Mouse (Mus musculus): ENCODE data around the gene N4bp1. TPM values are rescaled to one million over a fixed set of nuclear protein-coding genes. Genes with fewer than 3 reads are reported as not detected.

Gene N4bp1
- total RNA-seq, 2 experiments from 2014 or later, result 28.0 to 28.5 TPM

GRCm38 (mm10) chr8:86779207-86779606 lies 105.9 kb downstream of the N4bp1 start:
- DNase-seq, result no peak
- intact Hi-C loops (cut with DNase I), result no loop called here

DNA sequence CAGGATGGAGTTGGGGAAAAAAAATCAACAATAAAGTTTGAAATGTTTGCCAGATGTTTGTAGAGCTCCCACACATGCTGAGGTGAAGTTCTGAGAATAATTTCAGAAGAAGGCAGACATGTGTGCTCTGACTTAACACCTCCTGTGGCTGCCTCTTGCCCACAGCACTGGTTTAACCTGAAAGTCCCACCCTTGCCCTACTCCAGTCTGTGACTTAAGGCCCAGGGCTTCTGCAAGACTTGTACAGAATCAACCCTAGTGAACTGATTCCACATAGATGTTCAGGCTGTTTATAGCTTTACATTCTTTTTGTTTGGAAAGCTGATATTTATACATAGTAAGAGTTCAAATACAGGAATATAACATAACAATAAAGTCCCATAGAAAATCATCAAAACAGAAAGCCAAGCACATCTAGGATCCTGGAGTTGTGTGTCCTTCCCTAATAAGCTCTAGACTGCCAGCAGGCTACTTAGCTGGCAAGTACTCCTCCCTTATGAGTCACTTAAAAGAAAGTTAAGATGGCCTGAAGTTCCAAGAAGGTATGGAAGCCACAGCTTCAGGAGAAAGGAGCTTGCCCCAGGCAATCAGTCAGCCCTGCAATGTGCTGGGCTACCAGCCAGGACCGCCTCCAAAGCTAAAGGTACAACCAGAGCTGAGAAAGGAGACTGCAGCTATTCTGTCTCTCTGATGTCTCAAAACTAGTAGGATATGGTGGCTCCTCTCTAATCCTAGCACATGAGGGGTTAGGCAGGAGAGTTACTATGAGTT lies 114.9 kb downstream of the N4bp1 start:
- intact Hi-C loops (cut with DNase I), result no loop called here
- no peak for DNase-seq

DNA sequence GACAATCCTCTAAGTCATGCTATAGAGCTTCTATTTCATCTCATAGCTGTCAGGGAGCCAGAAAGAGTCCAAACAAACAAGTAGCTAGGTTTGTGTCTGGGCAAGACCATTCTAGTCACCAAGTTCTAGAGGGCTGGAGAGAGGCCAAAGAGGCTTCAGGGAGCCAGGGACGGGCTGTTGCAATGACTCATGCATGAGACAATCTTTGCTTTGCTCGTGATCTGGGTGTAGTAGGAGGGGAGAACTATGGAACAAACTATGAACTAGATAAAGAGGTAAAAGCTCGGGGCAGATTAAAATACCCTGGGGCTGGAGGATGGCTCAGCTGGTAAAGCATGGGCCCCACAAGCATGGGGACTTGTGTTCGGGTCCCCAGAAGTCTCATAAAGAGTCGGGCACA lies 116.6 kb downstream of the N4bp1 start:
- DNase-seq, result no peak
- intact Hi-C loops (cut with DNase I), result no loop called here

DNA sequence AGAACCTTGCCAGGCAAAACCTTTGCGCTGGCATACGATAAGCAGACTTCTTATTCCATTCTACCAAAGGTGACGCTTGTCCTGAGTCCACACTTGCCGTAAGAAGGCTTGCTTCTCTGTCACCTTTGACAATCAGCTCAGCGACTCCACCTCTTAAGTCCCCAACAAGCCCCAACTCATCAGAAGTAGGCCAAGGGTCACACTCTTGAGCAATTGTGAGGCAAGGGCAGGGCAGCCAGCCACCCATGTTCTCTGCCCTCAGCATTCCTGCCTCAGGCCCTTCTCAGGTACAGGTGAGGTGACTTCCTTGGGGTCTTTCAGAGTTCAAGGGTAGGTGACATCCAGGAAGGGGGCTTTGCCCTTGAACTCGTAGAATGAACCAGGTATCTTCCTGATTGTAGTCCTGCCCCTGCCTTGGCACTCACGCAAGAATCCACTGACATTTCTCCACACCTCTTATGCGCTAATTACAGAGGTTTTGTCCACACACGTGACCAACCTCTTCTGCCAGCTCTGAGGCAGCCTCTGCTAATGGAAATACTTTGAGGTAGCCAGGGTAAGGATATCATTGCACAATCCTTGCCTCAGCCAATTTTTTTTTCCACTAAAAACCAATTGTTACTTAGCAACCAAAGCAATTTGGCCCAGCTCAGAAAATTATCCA lies 118.4 kb downstream of the N4bp1 start:
- no peak for DNase-seq
- intact Hi-C loops (cut with DNase I), result no loop called here

- intact Hi-C loops (cut with DNase I), result no loop called here
- no peak for DNase-seq
Measured at GRCm38 (mm10) chr8:86765669-86766068, 119.4 kb downstream of the N4bp1 start.

GRCm38 (mm10) chr8:86765155-86765554 lies 119.9 kb downstream of the N4bp1 start:
- DNase-seq, result no peak
- intact Hi-C loops (cut with DNase I), result no loop called here

- intact Hi-C loops (cut with DNase I), result no loop called here
- DNase-seq, result no peak
Measured at GRCm38 (mm10) chr8:86762806-86763205, 122.3 kb downstream of the N4bp1 start.

DNA sequence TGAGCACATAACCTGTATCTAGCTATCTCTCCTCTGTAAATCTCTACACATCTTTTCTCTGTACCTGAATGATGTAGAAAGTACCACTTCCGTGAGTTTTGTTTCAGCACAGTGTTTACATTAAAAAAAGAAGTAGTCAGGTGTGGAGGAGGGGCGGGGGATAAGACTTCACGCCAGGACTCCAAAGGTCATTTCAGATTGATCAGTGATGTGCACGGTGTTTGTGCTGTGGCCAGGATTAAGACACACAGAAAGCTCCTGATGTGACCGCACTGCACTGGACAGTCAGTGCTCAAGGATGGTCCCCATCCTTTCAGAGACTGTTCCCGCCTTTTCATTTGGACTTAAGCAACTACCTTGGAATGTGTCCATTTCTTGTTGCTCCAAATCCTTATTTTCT lies 124.3 kb downstream of the N4bp1 start:
- DNase-seq, result no peak
- intact Hi-C loops (cut with DNase I), result no loop called here

- DNase-seq, result no peak
- intact Hi-C loops (cut with DNase I), result no loop called here
Measured at GRCm38 (mm10) chr8:86759090-86759491, 126.0 kb downstream of the N4bp1 start.

GRCm38 (mm10) chr8:86758651-86759050 lies 126.4 kb downstream of the N4bp1 start:
- DNase-seq, result no peak
- intact Hi-C loops (cut with DNase I), result no loop called here

Other genes with a start within 250 kb of the N4bp1 start
- 1 to 10 TPM; 2.3 to 2.5 TPM for gene Gm10638, start 139.6 kb downstream of the N4bp1 start, total RNA-seq (2021)
- 10 to 100 TPM; 47.1 to 50.1 TPM for gene Siah1a, start 139.3 kb downstream of the N4bp1 start, total RNA-seq (2021)

Data from left cerebral cortex, postnatal 4 days (tissue).